Mouse (Mus musculus): ENCODE measurements around the gene Esrrb. TPM values are rescaled to one million over a fixed set of nuclear protein-coding genes. Genes with fewer than 3 reads are reported as not detected.
A peak's percentile ranks its signal among the peaks of the same experiment; 100 is the strongest.

Gene Esrrb
- polyA plus RNA-seq, 1 experiment from 2014 or later = 0.44 TPM

DNA sequence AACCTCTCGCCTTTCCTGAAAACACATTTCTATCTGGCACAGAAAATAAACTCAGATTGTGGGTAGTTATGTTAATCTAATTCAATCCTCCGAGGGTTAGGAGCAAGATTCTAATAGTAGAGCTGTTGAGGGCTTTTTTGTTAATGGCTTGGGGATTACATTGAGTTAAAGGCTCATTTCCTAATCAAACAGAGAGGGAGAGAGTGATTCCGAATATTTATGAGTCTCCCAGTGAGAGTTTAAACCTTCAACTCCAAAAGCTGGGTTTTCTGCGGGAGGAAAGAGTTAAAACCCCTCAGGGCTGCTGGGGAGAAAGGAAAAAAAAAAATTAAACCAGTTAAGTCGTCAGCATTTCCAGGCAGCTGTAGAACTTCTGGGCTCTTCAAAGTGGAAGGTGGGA, 3.8 kb downstream of the Esrrb start:
- Histone ChIP-seq H3K4me1 (peaks cover 19% of the 10 kb centered on the region), H3K4me3 (replicated peaks) (no peak overlapping the region), H3K27me3 (peaks cover 5% of the 10 kb centered on the region; the same call in 1 of the 2 replicates), H3K9ac (no peak overlapping the region), H3K36me3 (no peaks in the 10 kb centered on the region), H3K9me3 (replicated peaks) (no peaks in the 10 kb centered on the region), H3K27ac (replicated peaks) (no peak overlapping the region), H3K4me2 (replicated peaks) (no peak overlapping the region)
- no peak for ATAC-seq (ENCODE audit: insufficient number of reproducible peaks, low FRiP score, low TSS enrichment, low read depth)
- 8% methylated on average over 5 of the region's 5 CpGs for WGBS

GRCm38 (mm10) chr12:86370611-86371383, 9.9 kb downstream of the Esrrb start:
- no peaks in the 10 kb centered on the region for H3K4me1 ChIP-seq
- H3K4me2 ChIP-seq (replicated peaks) = no peak overlapping the region
- no peaks in the 10 kb centered on the region for H3K9me3 ChIP-seq (replicated peaks)
- ATAC-seq (ENCODE audit: insufficient number of reproducible peaks, low FRiP score, low TSS enrichment, low read depth) = no peak
- no peaks in the 10 kb centered on the region for H3K36me3 ChIP-seq
- 72% methylated on average over 17 of the region's 17 CpGs for WGBS
- H3K27ac ChIP-seq (replicated peaks) = no peak overlapping the region
- no peak overlapping the region for H3K4me3 ChIP-seq (replicated peaks)
- H3K27me3 ChIP-seq = peaks cover 8% of the 10 kb centered on the region; the same call in 1 of the 2 replicates
- H3K9ac ChIP-seq = no peak overlapping the region

DNA sequence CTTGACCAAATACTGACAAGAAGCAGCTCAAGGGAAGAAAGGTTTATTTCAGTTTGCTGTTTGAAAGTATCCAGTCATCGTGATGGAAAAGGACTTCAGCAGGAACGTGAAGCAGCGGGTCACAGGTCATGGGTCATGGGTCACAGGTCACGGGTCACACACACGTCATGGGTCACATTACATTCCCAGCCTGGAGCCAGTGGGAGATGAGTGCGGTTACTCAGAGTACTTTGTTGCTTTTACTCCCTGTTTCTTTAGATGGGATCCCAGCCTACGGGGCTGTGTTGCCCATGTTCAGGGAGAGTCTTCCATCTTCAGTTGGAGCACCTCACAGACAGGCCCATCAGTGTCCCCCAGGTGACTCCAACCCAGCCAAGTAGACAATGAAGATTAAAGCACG, 13.4 kb downstream of the Esrrb start:
- peaks cover 9% of the 10 kb centered on the region for H3K27me3 ChIP-seq
- no peaks in the 10 kb centered on the region for H3K4me1 ChIP-seq
- H3K9ac ChIP-seq = no peak overlapping the region
- H3K4me2 ChIP-seq (replicated peaks) = no peak overlapping the region
- ATAC-seq (ENCODE audit: insufficient number of reproducible peaks, low FRiP score, low TSS enrichment, low read depth) = no peak
- H3K9me3 ChIP-seq (replicated peaks) = no peaks in the 10 kb centered on the region
- no peak overlapping the region for H3K27ac ChIP-seq (replicated peaks)
- H3K36me3 ChIP-seq = no peaks in the 10 kb centered on the region
- no peak overlapping the region for H3K4me3 ChIP-seq (replicated peaks)
- WGBS = 45% methylated on average over 8 of the region's 8 CpGs

DNA sequence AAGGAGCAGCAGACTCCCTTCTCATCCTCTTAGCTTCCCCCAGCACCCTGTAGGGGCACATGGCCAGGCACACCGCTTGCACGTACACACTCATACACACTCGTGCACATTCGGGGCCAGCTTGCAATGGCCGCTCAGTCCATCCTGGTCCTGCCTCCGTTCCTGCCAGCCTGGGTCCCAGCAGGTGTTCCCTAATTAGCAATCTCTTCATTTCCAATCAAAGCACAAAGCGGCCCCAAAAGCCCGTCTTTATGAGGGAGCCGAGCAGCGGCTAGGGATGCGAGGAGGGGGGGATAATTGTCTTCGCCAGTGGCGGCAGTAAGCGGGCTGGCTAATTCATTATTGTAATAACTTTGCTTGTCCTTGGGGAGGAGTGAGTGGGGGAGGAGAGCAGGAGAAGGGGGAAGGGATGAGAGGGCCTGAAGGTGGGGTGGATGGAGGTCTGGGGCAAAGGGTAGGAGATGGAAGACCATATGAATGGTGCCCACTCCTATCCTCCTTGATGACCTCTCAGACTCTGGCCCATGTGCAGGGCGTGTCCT, 18.8 kb downstream of the Esrrb start:
- H3K4me3 ChIP-seq (replicated peaks) = no peak overlapping the region
- peaks cover 19% of the 10 kb centered on the region for H3K27me3 ChIP-seq
- H3K9me3 ChIP-seq (replicated peaks) = no peaks in the 10 kb centered on the region
- no peaks in the 10 kb centered on the region for H3K36me3 ChIP-seq
- no peak overlapping the region for H3K27ac ChIP-seq (replicated peaks)
- H3K9ac ChIP-seq = no peak overlapping the region
- ATAC-seq (ENCODE audit: insufficient number of reproducible peaks, low FRiP score, low TSS enrichment, low read depth) = 0 out of 2 replicates have a peak, but pooled peaks have one; percentile 55
- no peak overlapping the region for H3K4me2 ChIP-seq (replicated peaks)
- WGBS = 11% methylated on average over 15 of the region's 15 CpGs
- H3K4me1 ChIP-seq = no peaks in the 10 kb centered on the region

GRCm38 (mm10) chr12:86383803-86384202, 22.9 kb downstream of the Esrrb start:
- H3K9ac ChIP-seq = no peak overlapping the region
- peaks cover 11% of the 10 kb centered on the region for H3K27me3 ChIP-seq
- H3K4me2 ChIP-seq (replicated peaks) = no peak overlapping the region
- ATAC-seq (ENCODE audit: insufficient number of reproducible peaks, low FRiP score, low TSS enrichment, low read depth) = no peak
- H3K27ac ChIP-seq (replicated peaks) = no peak overlapping the region
- H3K4me3 ChIP-seq (replicated peaks) = no peak overlapping the region
- H3K36me3 ChIP-seq = no peaks in the 10 kb centered on the region
- no peaks in the 10 kb centered on the region for H3K4me1 ChIP-seq
- H3K9me3 ChIP-seq (replicated peaks) = no peaks in the 10 kb centered on the region
- WGBS = 12% methylated on average over 6 of the region's 6 CpGs

- Histone ChIP-seq H3K4me3 (replicated peaks) (no peak overlapping the region), H3K36me3 (no peaks in the 10 kb centered on the region), H3K4me1 (no peaks in the 10 kb centered on the region), H3K27me3 (no peaks in the 10 kb centered on the region), H3K27ac (replicated peaks) (no peak overlapping the region), H3K9ac (no peak overlapping the region), H3K4me2 (replicated peaks) (no peak overlapping the region), H3K9me3 (replicated peaks) (no peaks in the 10 kb centered on the region)
- 33% methylated on average over 10 of the region's 10 CpGs for WGBS
- ATAC-seq (ENCODE audit: insufficient number of reproducible peaks, low FRiP score, low TSS enrichment, low read depth) = no peak
These were observed 26.9 kb downstream of the Esrrb start for GRCm38 (mm10) chr12:86387671-86388270.

DNA sequence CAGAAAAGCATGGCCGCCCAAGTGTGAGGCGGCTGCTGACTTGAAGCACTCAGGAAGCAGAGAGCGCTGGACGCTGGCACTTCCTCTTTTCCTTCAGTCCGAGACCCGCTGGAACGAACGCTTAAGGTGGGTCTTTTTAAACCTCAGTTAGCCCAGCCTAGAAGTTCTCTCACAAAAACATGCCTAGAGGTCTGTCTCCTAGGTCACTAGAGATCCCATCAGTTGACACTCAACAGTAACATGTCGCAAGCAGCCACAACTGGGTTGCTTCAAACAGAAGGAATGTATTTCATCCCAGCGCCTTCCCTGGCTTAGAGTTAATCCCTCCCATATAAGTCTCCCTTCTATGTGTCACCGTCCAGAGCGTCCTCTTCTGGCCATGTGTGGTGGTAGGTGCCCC, 33.9 kb downstream of the Esrrb start:
- H3K4me2 ChIP-seq (replicated peaks) = no peak overlapping the region
- ATAC-seq (ENCODE audit: insufficient number of reproducible peaks, low FRiP score, low TSS enrichment, low read depth) = no peak
- 86% methylated on average over 12 of the region's 12 CpGs for WGBS

GRCm38 (mm10) chr12:86395326-86395725, 34.4 kb downstream of the Esrrb start:
- WGBS = 48% methylated on average over 7 of the region's 7 CpGs

More for the DNA sequence above, 33.9 kb downstream of the Esrrb start:
- Histone ChIP-seq H3K27me3 (no peaks in the 10 kb centered on the region), H3K4me1 (no peaks in the 10 kb centered on the region), H3K9me3 (replicated peaks) (no peaks in the 10 kb centered on the region), H3K4me3 (replicated peaks) (no peak overlapping the region), H3K9ac (no peak overlapping the region), H3K36me3 (no peaks in the 10 kb centered on the region), H3K27ac (replicated peaks) (no peak overlapping the region)

DNA sequence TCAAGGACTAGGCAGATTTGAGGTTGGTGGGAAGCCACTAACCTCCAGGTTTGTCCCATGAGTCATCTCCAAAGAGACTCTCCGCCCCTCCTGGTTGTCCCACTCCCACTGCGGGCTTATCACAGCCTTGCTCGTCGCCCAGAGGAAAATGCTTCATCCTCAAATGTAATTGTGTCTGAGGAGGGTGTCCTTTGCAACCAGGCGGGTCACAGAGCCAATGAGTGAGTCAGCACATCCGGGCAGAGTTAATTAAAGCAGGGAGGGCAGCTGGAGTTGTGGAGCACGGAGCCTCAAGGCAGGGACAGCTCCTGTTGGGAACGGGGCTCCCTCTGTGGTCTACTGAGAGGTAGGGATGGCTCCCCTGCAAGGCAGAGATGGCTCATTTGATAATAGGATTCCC, 37.8 kb downstream of the Esrrb start:
- Histone ChIP-seq H3K9me3 (replicated peaks) (no peaks in the 10 kb centered on the region), H3K9ac (no peak overlapping the region), H3K4me2 (replicated peaks) (no peak overlapping the region), H3K4me3 (replicated peaks) (no peak overlapping the region), H3K27ac (replicated peaks) (no peak overlapping the region), H3K36me3 (no peaks in the 10 kb centered on the region), H3K4me1 (peaks cover 4% of the 10 kb centered on the region; the same call in 1 of the 2 replicates), H3K27me3 (peaks cover 15% of the 10 kb centered on the region; the same call in 1 of the 2 replicates)
- 13% methylated on average over 8 of the region's 8 CpGs for WGBS
- ATAC-seq (ENCODE audit: insufficient number of reproducible peaks, low FRiP score, low TSS enrichment, low read depth) = no peak

More at GRCm38 (mm10) chr12:86395326-86395725, 34.4 kb downstream of the Esrrb start:
- Histone ChIP-seq H3K4me2 (replicated peaks) (no peak overlapping the region), H3K36me3 (no peaks in the 10 kb centered on the region), H3K9me3 (replicated peaks) (no peaks in the 10 kb centered on the region), H3K27me3 (0 out of 2 replicates have a peak, but pooled peaks cover 1% of the 10 kb centered on the region), H3K9ac (no peak overlapping the region), H3K4me3 (replicated peaks) (no peak overlapping the region), H3K4me1 (no peaks in the 10 kb centered on the region), H3K27ac (replicated peaks) (no peak overlapping the region)
- no peak for ATAC-seq (ENCODE audit: insufficient number of reproducible peaks, low FRiP score, low TSS enrichment, low read depth)

- 0 out of 2 replicates have a peak overlapping the region, but pooled peaks have one; percentile 13 for H3K4me3 ChIP-seq (replicated peaks)
- H3K4me1 ChIP-seq = peaks cover 4% of the 10 kb centered on the region; the same call in 1 of the 2 replicates
- 6% methylated on average over 21 of the region's 21 CpGs for WGBS
- ATAC-seq (ENCODE audit: insufficient number of reproducible peaks, low FRiP score, low TSS enrichment, low read depth) = no peak
- no peaks in the 10 kb centered on the region for H3K36me3 ChIP-seq
- no peak overlapping the region for H3K9ac ChIP-seq
- H3K27me3 ChIP-seq = peaks cover 23% of the 10 kb centered on the region
- H3K27ac ChIP-seq (replicated peaks) = no peak overlapping the region
- no peaks in the 10 kb centered on the region for H3K9me3 ChIP-seq (replicated peaks)
- H3K4me2 ChIP-seq (replicated peaks) = peak overlapping the region; percentile 40
These were observed 41.8 kb downstream of the Esrrb start for GRCm38 (mm10) chr12:86402718-86403117.

DNA sequence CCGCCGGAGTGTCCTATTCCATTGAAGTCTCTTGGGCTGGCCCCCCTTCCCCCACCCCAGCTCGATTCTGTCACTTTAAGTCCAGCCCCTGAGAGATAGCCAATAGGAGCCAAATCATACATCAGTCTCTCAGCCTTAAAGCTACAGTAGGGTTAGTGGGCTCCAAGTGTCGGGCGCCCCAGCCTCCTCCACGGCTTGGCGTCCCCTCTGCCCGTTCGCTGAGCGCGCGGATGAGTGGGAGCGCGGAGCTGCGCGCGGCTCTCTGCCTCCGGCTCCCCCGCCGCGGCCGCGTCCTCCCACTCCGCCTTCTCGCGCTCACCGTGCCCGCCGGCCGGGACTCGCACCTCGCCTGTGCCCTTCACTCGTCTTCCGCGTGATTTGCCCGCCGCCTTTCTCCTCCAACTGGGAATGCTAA, 60.6 kb downstream of the Esrrb start:
- no peak overlapping the region for H3K9ac ChIP-seq
- peak overlapping the region; percentile 49 for H3K4me3 ChIP-seq (replicated peaks)
- peaks cover 87% of the 10 kb centered on the region for H3K27me3 ChIP-seq
- peak overlapping the region; percentile 84 for H3K4me2 ChIP-seq (replicated peaks)
- H3K4me1 ChIP-seq = peaks cover 16% of the 10 kb centered on the region
- under 1% methylated on average over 28 of the region's 37 CpGs for WGBS
- no peaks in the 10 kb centered on the region for H3K9me3 ChIP-seq (replicated peaks)
- H3K27ac ChIP-seq (replicated peaks) = no peak overlapping the region
- ATAC-seq (ENCODE audit: insufficient number of reproducible peaks, low FRiP score, low TSS enrichment, low read depth) = no peak; the same call in 1 of the 2 replicates
- no peaks in the 10 kb centered on the region for H3K36me3 ChIP-seq

All from embryonic facial prominence, embryonic 15.5 days (tissue).